Mouse (Mus musculus) thymus, adult 2 months (tissue): Measurements from ENCODE around the gene Olfr12.

ENCODE experiments used
- CTCF ChIP-seq: fragments of 200-500 bp; IDR thresholded peaks from 2 replicates; pipeline ENCODE4 v1.5.1; 2012; ENCODE audit warnings: mild to moderate bottlenecking, control low read depth, low read length, moderate library complexity, borderline replicate concordance; ENCODE audit not compliant: control insufficient read depth, poor library complexity, insufficient read depth; ENCODE audit errors: extremely low read depth
- POLR2A ChIP-seq: fragments of 200-500 bp; IDR thresholded peaks from 2 replicates; pipeline ENCODE4 v1.6.1; 2012; ENCODE audit warnings: mild to moderate bottlenecking, low read length, control low read depth, moderate library complexity; ENCODE audit not compliant: control insufficient read depth, poor library complexity, insufficient read depth; ENCODE audit errors: extremely low read depth

GRCm38 (mm10) chr1:92617488-92617887 lies at the start of gene Olfr12:
- no peak for TF ChIP-seq CTCF
- TF ChIP-seq POLR2A = no peak
